Mouse (Mus musculus) midbrain, postnatal 0 days (tissue): ENCODE data around the gene Nbea. TPM values are rescaled to one million over a fixed set of nuclear protein-coding genes. Genes with fewer than 3 reads are reported as not detected.

Source experiments
- ATAC-seq: fragments of 200-750 bp; cut with Nextera tagmentation; 2 replicates; pipeline ENCODE4 v1.8.0; 2017; ENCODE audit warnings: moderate number of reproducible peaks, mild to moderate bottlenecking, moderate TSS enrichment, moderate library complexity; ENCODE audit not compliant: low FRiP score
- DNase-seq: peaks from one replicate; pipeline ENCODE4 v3.0.0-alpha.2; 2015; ENCODE audit warnings: low spot score
- H3K27ac ChIP-seq: fragments of 300-500 bp; sonication (generic); 2 replicates; pipeline ENCODE4 v1.5.1; 2014; ENCODE audit warnings: low read depth, mild to moderate bottlenecking, low read length, mixed read lengths
- H3K27me3 ChIP-seq: fragments of 300-500 bp; sonication (generic); 2 replicates; pipeline ENCODE4 v1.6.1; 2014; ENCODE audit warnings: low read length, control low read depth, mixed read lengths; ENCODE audit not compliant: insufficient read depth
- H3K36me3 ChIP-seq: fragments of 300-500 bp; sonication (generic); 2 replicates; pipeline ENCODE4 v1.6.1; 2014; ENCODE audit warnings: low read length, control low read depth, mixed read lengths; ENCODE audit not compliant: insufficient read depth
- H3K4me1 ChIP-seq: fragments of 300-500 bp; sonication (generic); 2 replicates; pipeline ENCODE4 v1.6.1; 2014; ENCODE audit warnings: mild to moderate bottlenecking, control low read depth, antibody characterized with exemption, low read length, mixed read lengths; ENCODE audit not compliant: insufficient read depth
- H3K4me2 ChIP-seq: fragments of 300-500 bp; sonication (generic); 2 replicates; pipeline ENCODE4 v1.6.1; 2014; ENCODE audit warnings: low read depth, mild to moderate bottlenecking, low read length, mixed read lengths; ENCODE audit not compliant: poor library complexity, severe bottlenecking
- H3K4me3 ChIP-seq: fragments of 300-500 bp; sonication (generic); 2 replicates; pipeline ENCODE4 v1.5.1; 2014; ENCODE audit warnings: low read depth, mild to moderate bottlenecking, low read length, moderate library complexity
- H3K9ac ChIP-seq: fragments of 300-500 bp; sonication (generic); replicated peaks from 2 replicates; pipeline ENCODE4 v1.6.1; 2014; ENCODE audit warnings: mild to moderate bottlenecking, low read length, moderate library complexity, mixed read lengths; ENCODE audit not compliant: poor library complexity, severe bottlenecking
- H3K9me3 ChIP-seq: fragments of 300-500 bp; sonication (generic); 2 replicates; pipeline ENCODE4 v1.6.1; 2016; ENCODE audit warnings: low read length, control low read depth
- CTCF ChIP-seq: IDR thresholded peaks from 2 replicates; pipeline ENCODE4 v1.5.1; 2016; ENCODE audit warnings: antibody characterized with exemption, mild to moderate bottlenecking
- WGBS: fragments of 180-500 bp; shearing (Covaris S2); extraction: QIAGEN DNeasy Blood & Tissue Kit; methylation state at CpG from one replicate; pipeline ENCODE4 v1.1.7; 2014; 5-methylcytosine and 5-hydroxymethylcytosine counted together
- polyA plus RNA-seq: library from polyadenylated mRNA; unstranded; fragments of >200 nt; fragmentation: Nextera tagmentation; extraction: Ambion mirVana; gene quantifications from 2 replicates; pipeline ENCODE4 v1.2.1, GENCODE M21; 2015
- total RNA-seq: library from RNA; depleted of rRNA; stranded (reverse); fragments of >200 nt; gene quantifications from 2 replicates; pipeline ENCODE4 v1.2.3, GENCODE M21; 2014

The Nbea gene
- total and polyA plus RNA-seq, 2 experiments from 2014 or later, result 46.8 to 202 TPM

GRCm38 (mm10) chr3:55754981-55755608 lies 428.4 kb downstream of the Nbea start:
- no peaks in the 10 kb centered on the region for H3K27me3 ChIP-seq
- H3K9me3 ChIP-seq, result no peaks in the 10 kb centered on the region
- peak overlapping the region; percentile 76 for H3K27ac ChIP-seq
- H3K4me3 ChIP-seq, result no peak overlapping the region
- H3K4me1 ChIP-seq, result peaks cover 16% of the 10 kb centered on the region
- no peak overlapping the region for H3K4me2 ChIP-seq
- no peaks in the 10 kb centered on the region for H3K36me3 ChIP-seq
- H3K9ac ChIP-seq, result no peak overlapping the region
- DNase-seq, result no peak
- WGBS, result 25% methylated on average over 6 of the region's 6 CpGs
- no peak for TF ChIP-seq CTCF
- no peak for ATAC-seq

- DNase-seq, result no peak
- no peak for ATAC-seq
- no peak overlapping the region for H3K4me2 ChIP-seq
- TF ChIP-seq CTCF, result no peak
- peaks cover 16% of the 10 kb centered on the region for H3K4me1 ChIP-seq
- 57% methylated on average over 6 of the region's 6 CpGs for WGBS
- H3K9ac ChIP-seq, result no peak overlapping the region
- H3K27ac ChIP-seq, result peak overlapping the region; percentile 1; the same call in 1 of the 2 replicates
- no peaks in the 10 kb centered on the region for H3K36me3 ChIP-seq
- no peaks in the 10 kb centered on the region for H3K27me3 ChIP-seq
- no peaks in the 10 kb centered on the region for H3K9me3 ChIP-seq
- no peak overlapping the region for H3K4me3 ChIP-seq
These were observed 429.6 kb downstream of the Nbea start for GRCm38 (mm10) chr3:55753872-55754271.

- no peak overlapping the region for H3K9ac ChIP-seq
- peak; percentile 42 for TF ChIP-seq CTCF
- H3K4me1 ChIP-seq, result peaks cover 16% of the 10 kb centered on the region
- no peak overlapping the region for H3K4me2 ChIP-seq
- H3K9me3 ChIP-seq, result no peaks in the 10 kb centered on the region
- ATAC-seq, result no peak
- no peaks in the 10 kb centered on the region for H3K36me3 ChIP-seq
- no peak for DNase-seq
- no peaks in the 10 kb centered on the region for H3K27me3 ChIP-seq
- no peak overlapping the region for H3K27ac ChIP-seq
- no peak overlapping the region for H3K4me3 ChIP-seq
- 81% methylated on average over 4 of the region's 4 CpGs for WGBS
These were observed 430.9 kb downstream of the Nbea start for GRCm38 (mm10) chr3:55752558-55752957.

- TF ChIP-seq CTCF, result no peak
- no peak overlapping the region for H3K9ac ChIP-seq
- H3K4me3 ChIP-seq, result no peak overlapping the region
- H3K27ac ChIP-seq, result peak overlapping the region; percentile 53; the same call in 1 of the 2 replicates
- WGBS, result 26% methylated on average over 5 of the region's 5 CpGs
- ATAC-seq, result no peak
- H3K9me3 ChIP-seq, result no peaks in the 10 kb centered on the region
- no peaks in the 10 kb centered on the region for H3K36me3 ChIP-seq
- H3K4me1 ChIP-seq, result peaks cover 9% of the 10 kb centered on the region
- no peaks in the 10 kb centered on the region for H3K27me3 ChIP-seq
- no peak overlapping the region for H3K4me2 ChIP-seq
- peak; percentile 80 for DNase-seq
These were observed 432.1 kb downstream of the Nbea start for GRCm38 (mm10) chr3:55751363-55751762.

GRCm38 (mm10) chr3:55750445-55751065 lies 432.9 kb downstream of the Nbea start:
- 26% methylated on average over 11 of the region's 11 CpGs for WGBS
- ATAC-seq (no peak), DNase-seq (peak; percentile 61)
- Histone ChIP-seq H3K9ac (no peak overlapping the region), H3K4me1 (peaks cover 2% of the 10 kb centered on the region), H3K9me3 (no peaks in the 10 kb centered on the region), H3K4me2 (no peak overlapping the region), H3K4me3 (no peak overlapping the region), H3K27me3 (no peaks in the 10 kb centered on the region), H3K27ac (peak overlapping the region; percentile 53), H3K36me3 (no peaks in the 10 kb centered on the region)
- no peak for TF ChIP-seq CTCF

GRCm38 (mm10) chr3:55743885-55744284 lies 439.6 kb downstream of the Nbea start:
- Histone ChIP-seq H3K9ac (no peak overlapping the region), H3K9me3 (no peaks in the 10 kb centered on the region), H3K27ac (peak overlapping the region; percentile 38; the same call in 1 of the 2 replicates), H3K36me3 (no peaks in the 10 kb centered on the region), H3K4me2 (no peak overlapping the region), H3K4me1 (peaks cover 17% of the 10 kb centered on the region), H3K4me3 (no peak overlapping the region), H3K27me3 (no peaks in the 10 kb centered on the region)
- TF ChIP-seq CTCF, result no peak
- no peak for DNase-seq
- no peak for ATAC-seq
- WGBS, result 90% methylated on average over 5 of the region's 5 CpGs
